Mouse (Mus musculus): ENCODE results near the gene Cog7. TPM values are rescaled to one million over a fixed set of nuclear protein-coding genes. Genes with fewer than 3 reads are reported as not detected.

The Cog7 gene
- polyA plus RNA-seq, 1 experiment, result not detected

GRCm38 (mm10) chr7:121939729-121940128 lies 41.8 kb downstream of the Cog7 start:
- H3K4me1 ChIP-seq (ENCODE audit: control insufficient read depth, insufficient read depth, low read length), result peaks cover 7% of the 10 kb centered on the region; the same call in 1 of the 2 replicates
- 49% methylated on average over 4 of the region's 4 CpGs for WGBS
- TF ChIP-seq POLR2A (IDR thresholded peaks at IDR 0.05; ENCODE audit: insufficient read depth, low read depth, low read length), result no peak
- TF ChIP-seq CTCF (IDR thresholded peaks at IDR 0.05; ENCODE audit: insufficient read depth, low read depth, low read length), result no peak
- no peak overlapping the region for H3K4me3 ChIP-seq (ENCODE audit: insufficient read depth, low read depth, low read length)
- H3K27ac ChIP-seq (ENCODE audit: insufficient read depth, low read depth, low read length), result no peak overlapping the region

- TF ChIP-seq POLR2A (IDR thresholded peaks at IDR 0.05; ENCODE audit: insufficient read depth, low read depth, low read length) (no peak), CTCF (IDR thresholded peaks at IDR 0.05; ENCODE audit: insufficient read depth, low read depth, low read length) (no peak)
- Histone ChIP-seq H3K4me3 (ENCODE audit: insufficient read depth, low read depth, low read length) (no peak overlapping the region), H3K4me1 (ENCODE audit: control insufficient read depth, insufficient read depth, low read length) (peaks cover 8% of the 10 kb centered on the region; the same call in 1 of the 2 replicates), H3K27ac (ENCODE audit: insufficient read depth, low read depth, low read length) (no peak overlapping the region)
- WGBS, result 77% methylated on average over 6 of the region's 6 CpGs
Observed at GRCm38 (mm10) chr7:121939244-121939643, 42.3 kb downstream of the Cog7 start.

DNA sequence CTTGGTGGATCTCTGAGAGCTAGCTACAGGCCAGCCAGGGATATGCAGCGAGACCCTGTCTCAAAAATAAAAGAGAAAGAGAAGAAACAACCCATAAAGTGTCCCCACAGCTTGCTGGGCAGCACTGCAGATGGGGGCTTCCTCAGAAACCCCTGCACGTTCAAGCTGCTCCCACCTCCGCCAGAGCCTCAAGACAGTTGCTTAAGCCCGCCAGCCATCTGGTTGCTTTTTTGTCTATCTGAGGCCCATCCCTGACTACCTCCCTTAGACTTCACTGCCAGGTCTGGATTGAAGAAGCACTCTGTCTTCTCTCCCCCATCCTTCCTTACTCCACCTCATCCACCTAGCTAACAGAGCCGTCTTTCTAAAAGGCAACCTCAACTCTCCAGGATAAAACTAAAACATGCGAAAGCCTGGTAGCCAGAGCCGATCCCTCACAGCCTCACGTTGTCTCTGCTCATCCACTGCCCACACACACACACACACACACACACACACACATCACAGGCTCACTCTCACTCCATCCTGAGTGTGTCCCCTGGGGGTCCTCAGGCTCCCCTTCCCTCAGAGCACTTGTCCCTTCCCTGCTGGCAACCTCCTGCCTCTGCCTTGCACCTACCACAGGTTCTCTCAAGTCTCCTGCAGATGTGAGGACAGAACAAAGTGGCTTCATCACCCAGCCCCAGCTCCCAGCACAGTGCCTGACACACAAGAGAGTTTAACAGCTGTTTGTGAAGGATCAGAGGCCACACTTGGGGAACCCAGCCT lies 43.2 kb downstream of the Cog7 start:
- TF ChIP-seq CTCF (IDR thresholded peaks at IDR 0.05; ENCODE audit: insufficient read depth, low read depth, low read length), result no peak
- no peak for TF ChIP-seq POLR2A (IDR thresholded peaks at IDR 0.05; ENCODE audit: insufficient read depth, low read depth, low read length)
- no peak overlapping the region for H3K4me3 ChIP-seq (ENCODE audit: insufficient read depth, low read depth, low read length)
- H3K27ac ChIP-seq (ENCODE audit: insufficient read depth, low read depth, low read length), result no peak overlapping the region
- H3K4me1 ChIP-seq (ENCODE audit: control insufficient read depth, insufficient read depth, low read length), result peaks cover 8% of the 10 kb centered on the region; the same call in 1 of the 2 replicates
- WGBS, result 90% methylated on average over 8 of the region's 8 CpGs

GRCm38 (mm10) chr7:121936861-121937630 lies 44.5 kb downstream of the Cog7 start:
- no peak overlapping the region for H3K4me3 ChIP-seq (ENCODE audit: insufficient read depth, low read depth, low read length)
- TF ChIP-seq POLR2A (IDR thresholded peaks at IDR 0.05; ENCODE audit: insufficient read depth, low read depth, low read length), result no peak
- TF ChIP-seq CTCF (IDR thresholded peaks at IDR 0.05; ENCODE audit: insufficient read depth, low read depth, low read length), result no peak
- WGBS, result 67% methylated on average over 14 of the region's 14 CpGs
- peaks cover 8% of the 10 kb centered on the region; the same call in 1 of the 2 replicates for H3K4me1 ChIP-seq (ENCODE audit: control insufficient read depth, insufficient read depth, low read length)
- H3K27ac ChIP-seq (ENCODE audit: insufficient read depth, low read depth, low read length), result no peak overlapping the region

DNA sequence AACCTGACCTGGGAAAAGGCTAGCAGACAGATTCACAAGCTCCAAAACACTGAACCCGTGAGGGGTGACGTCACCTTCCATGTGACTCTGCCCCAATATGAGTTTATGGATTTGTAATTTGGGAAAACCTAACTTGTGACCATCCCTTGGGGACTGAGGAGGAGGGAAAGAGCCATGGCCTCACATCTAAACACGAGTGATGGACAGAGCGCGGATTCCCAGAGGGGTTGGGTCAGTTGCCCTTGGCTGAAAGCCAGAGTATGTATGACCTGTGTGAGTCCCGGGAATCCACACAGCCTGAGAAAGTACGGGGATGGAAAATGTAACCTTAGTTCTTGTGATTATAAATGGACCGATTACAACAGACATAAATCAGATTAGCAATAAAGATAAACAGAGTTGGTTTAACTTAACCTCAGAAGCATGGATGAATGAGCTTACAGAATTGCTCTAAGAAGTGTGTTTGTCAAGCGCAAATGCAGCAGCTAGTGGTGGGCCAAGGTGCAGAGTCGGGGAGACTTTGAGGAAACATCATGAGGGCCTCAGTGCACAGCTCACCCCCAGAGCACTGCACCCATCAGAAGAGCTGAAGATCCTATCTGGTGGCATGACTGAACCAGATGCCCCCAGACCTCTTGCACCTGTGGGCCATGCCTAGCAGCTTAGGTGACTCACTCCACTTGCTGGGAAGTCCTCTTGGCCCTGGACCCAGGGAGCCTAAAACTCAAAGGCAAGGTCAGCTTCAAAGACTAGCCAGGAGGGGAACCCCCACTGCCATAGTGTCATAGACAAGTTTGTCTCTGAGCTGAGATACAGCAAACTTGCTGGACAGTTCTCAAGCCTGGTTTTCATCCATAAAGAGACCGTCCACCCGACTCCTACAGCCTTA lies 45.4 kb downstream of the Cog7 start:
- Histone ChIP-seq H3K27ac (ENCODE audit: insufficient read depth, low read depth, low read length) (no peak overlapping the region), H3K4me3 (ENCODE audit: insufficient read depth, low read depth, low read length) (no peak overlapping the region), H3K4me1 (ENCODE audit: control insufficient read depth, insufficient read depth, low read length) (peaks cover 10% of the 10 kb centered on the region; the same call in 1 of the 2 replicates)
- WGBS, result 89% methylated on average over 12 of the region's 12 CpGs
- no peak for TF ChIP-seq POLR2A (IDR thresholded peaks at IDR 0.05; ENCODE audit: insufficient read depth, low read depth, low read length)
- TF ChIP-seq CTCF (IDR thresholded peaks at IDR 0.05; ENCODE audit: insufficient read depth, low read depth, low read length), result no peak

DNA sequence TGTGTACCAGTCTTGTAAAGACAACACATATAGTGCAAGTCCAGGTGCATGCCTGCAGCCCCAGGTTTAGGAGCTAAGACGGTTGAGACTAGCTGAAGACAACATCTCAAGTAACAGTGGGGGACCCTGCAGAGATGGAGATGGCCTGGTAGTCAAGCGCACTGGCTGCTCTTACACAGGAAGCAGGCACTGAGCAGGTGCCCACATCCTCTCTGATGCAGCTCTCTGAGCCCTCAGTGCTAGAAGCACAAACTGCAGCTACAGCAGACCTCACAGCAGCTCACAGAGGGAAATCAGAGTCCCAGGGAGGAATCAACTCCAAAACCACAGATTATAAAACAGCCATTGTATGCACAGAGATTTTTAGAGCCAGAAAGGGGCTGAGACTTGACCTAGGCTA lies 47.2 kb downstream of the Cog7 start:
- H3K4me1 ChIP-seq (ENCODE audit: control insufficient read depth, insufficient read depth, low read length), result peaks cover 17% of the 10 kb centered on the region
- WGBS, result 87% methylated on average over 2 of the region's 2 CpGs

DNA sequence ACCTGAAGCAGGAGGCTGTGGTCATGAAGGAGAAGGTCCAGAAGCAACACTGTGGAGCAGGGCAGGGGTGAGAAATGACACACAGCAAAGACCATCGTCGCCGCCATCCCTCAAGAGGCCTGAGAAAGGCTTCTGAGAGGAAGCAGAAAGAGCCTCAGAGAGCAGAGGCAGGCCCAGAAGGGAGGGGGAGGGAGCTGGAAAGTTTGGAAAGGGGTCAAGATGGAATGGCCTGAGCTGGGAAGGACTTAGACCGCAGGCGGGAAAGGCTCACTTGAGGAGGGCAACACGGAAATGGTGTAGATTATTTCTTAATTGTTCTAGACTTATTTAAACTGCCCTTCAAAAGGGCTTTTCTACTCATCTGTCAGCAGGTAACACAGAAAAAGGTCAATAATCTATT lies 47.8 kb downstream of the Cog7 start:
- Histone ChIP-seq H3K4me1 (ENCODE audit: control insufficient read depth, insufficient read depth, low read length) (peaks cover 17% of the 10 kb centered on the region), H3K4me3 (ENCODE audit: insufficient read depth, low read depth, low read length) (no peak overlapping the region), H3K27ac (ENCODE audit: insufficient read depth, low read depth, low read length) (no peak overlapping the region)
- TF ChIP-seq POLR2A (IDR thresholded peaks at IDR 0.05; ENCODE audit: insufficient read depth, low read depth, low read length), result no peak
- TF ChIP-seq CTCF (IDR thresholded peaks at IDR 0.05; ENCODE audit: insufficient read depth, low read depth, low read length), result no peak
- 81% methylated on average over 6 of the region's 6 CpGs for WGBS

More for the DNA sequence above, 47.2 kb downstream of the Cog7 start:
- no peak for TF ChIP-seq POLR2A (IDR thresholded peaks at IDR 0.05; ENCODE audit: insufficient read depth, low read depth, low read length)
- TF ChIP-seq CTCF (IDR thresholded peaks at IDR 0.05; ENCODE audit: insufficient read depth, low read depth, low read length), result no peak
- H3K4me3 ChIP-seq (ENCODE audit: insufficient read depth, low read depth, low read length), result no peak overlapping the region
- no peak overlapping the region for H3K27ac ChIP-seq (ENCODE audit: insufficient read depth, low read depth, low read length)

GRCm38 (mm10) chr7:121931246-121931645 lies 50.3 kb downstream of the Cog7 start:
- Histone ChIP-seq H3K4me1 (ENCODE audit: control insufficient read depth, insufficient read depth, low read length) (peaks cover 17% of the 10 kb centered on the region), H3K4me3 (ENCODE audit: insufficient read depth, low read depth, low read length) (no peak overlapping the region), H3K27ac (ENCODE audit: insufficient read depth, low read depth, low read length) (no peak overlapping the region)
- 64% methylated on average over 7 of the region's 7 CpGs for WGBS
- TF ChIP-seq CTCF (IDR thresholded peaks at IDR 0.05; ENCODE audit: insufficient read depth, low read depth, low read length) (no peak), POLR2A (IDR thresholded peaks at IDR 0.05; ENCODE audit: insufficient read depth, low read depth, low read length) (no peak)

Data from olfactory bulb, adult 2 months (tissue).